Mouse (Mus musculus): ENCODE results near the gene Methig1. TPM values are rescaled to one million over a fixed set of nuclear protein-coding genes. Genes with fewer than 3 reads are reported as not detected.

The Methig1 gene
- polyA plus RNA-seq, 1 experiment = not detected

DNA sequence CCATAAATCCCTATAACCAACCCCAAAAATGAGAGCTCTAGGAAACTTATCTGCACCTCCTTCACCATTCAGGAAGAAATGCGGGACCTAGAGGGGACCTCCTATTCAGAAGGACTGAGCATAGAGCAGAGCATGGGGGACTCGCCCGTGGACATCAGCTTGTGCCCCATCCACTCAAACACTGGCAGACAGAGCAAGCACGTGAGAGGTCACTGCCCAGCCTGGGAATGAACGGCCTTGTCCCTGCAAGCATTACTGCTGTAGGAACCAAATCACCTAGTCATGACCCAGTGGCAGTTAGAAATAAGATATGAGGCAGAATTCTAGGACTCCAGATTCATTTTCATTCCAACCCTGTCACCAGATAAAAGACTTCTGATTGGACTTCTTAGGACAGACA, 58.8 kb downstream of the Methig1 start:
- Histone ChIP-seq H3K36me3 (ENCODE audit: control insufficient read depth, insufficient read depth, low read length) (peaks cover 12% of the 10 kb centered on the region), H3K27ac (ENCODE audit: insufficient read depth, low read length) (no peak overlapping the region)
- 90% methylated on average over 5 of the region's 5 CpGs for WGBS

GRCm38 (mm10) chr15:100413306-100413705, 60.4 kb downstream of the Methig1 start:
- Histone ChIP-seq H3K27ac (ENCODE audit: insufficient read depth, low read length) (no peak overlapping the region), H3K4me3 (ENCODE audit: extremely low read depth, insufficient read depth, insufficient read length) (no peak overlapping the region), H3K4me1 (ENCODE audit: control insufficient read depth, insufficient read depth, insufficient read length) (peaks cover 2% of the 10 kb centered on the region; the same call in 1 of the 2 replicates), H3K27me3 (ENCODE audit: control insufficient read depth, insufficient read depth, low read length) (no peaks in the 10 kb centered on the region), H3K36me3 (ENCODE audit: control insufficient read depth, insufficient read depth, low read length) (peaks cover 8% of the 10 kb centered on the region)
- no peak for DNase-seq (ENCODE audit: low read depth in 1 of 2, low spot score in 2 of 2)
- TF ChIP-seq POLR2A (IDR thresholded peaks at IDR 0.05; ENCODE audit: low read depth, low read length) = no peak
- no peak for TF ChIP-seq CTCF (IDR thresholded peaks at IDR 0.05; ENCODE audit: extremely low read depth, insufficient read depth, insufficient read length, insufficient replicate concordance)
- WGBS = 57% methylated on average over 4 of the region's 5 CpGs

More for the DNA sequence above, 58.8 kb downstream of the Methig1 start:
- Histone ChIP-seq H3K4me3 (ENCODE audit: extremely low read depth, insufficient read depth, insufficient read length) (no peak overlapping the region), H3K27me3 (ENCODE audit: control insufficient read depth, insufficient read depth, low read length) (no peaks in the 10 kb centered on the region), H3K4me1 (ENCODE audit: control insufficient read depth, insufficient read depth, insufficient read length) (no peaks in the 10 kb centered on the region; the same call in 1 of the 2 replicates)
- no peak for TF ChIP-seq CTCF (IDR thresholded peaks at IDR 0.05; ENCODE audit: extremely low read depth, insufficient read depth, insufficient read length, insufficient replicate concordance)
- DNase-seq (ENCODE audit: low read depth in 1 of 2, low spot score in 2 of 2) = no peak

- H3K27ac ChIP-seq (ENCODE audit: insufficient read depth, low read length) = no peak overlapping the region
- H3K4me1 ChIP-seq (ENCODE audit: control insufficient read depth, insufficient read depth, insufficient read length) = peaks cover 2% of the 10 kb centered on the region; the same call in 1 of the 2 replicates
- H3K27me3 ChIP-seq (ENCODE audit: control insufficient read depth, insufficient read depth, low read length) = no peaks in the 10 kb centered on the region
- TF ChIP-seq CTCF (IDR thresholded peaks at IDR 0.05; ENCODE audit: extremely low read depth, insufficient read depth, insufficient read length, insufficient replicate concordance) = no peak
- TF ChIP-seq POLR2A (IDR thresholded peaks at IDR 0.05; ENCODE audit: low read depth, low read length) = no peak
- no peak for DNase-seq (ENCODE audit: low read depth in 1 of 2, low spot score in 2 of 2)
- 52% methylated on average over 4 of the region's 4 CpGs for WGBS
- peaks cover 5% of the 10 kb centered on the region; the same call in 1 of the 2 replicates for H3K36me3 ChIP-seq (ENCODE audit: control insufficient read depth, insufficient read depth, low read length)
- no peak overlapping the region for H3K4me3 ChIP-seq (ENCODE audit: extremely low read depth, insufficient read depth, insufficient read length)
Measured at GRCm38 (mm10) chr15:100414011-100414410, 61.1 kb downstream of the Methig1 start.

GRCm38 (mm10) chr15:100414942-100415341, 62.0 kb downstream of the Methig1 start:
- Histone ChIP-seq H3K36me3 (ENCODE audit: control insufficient read depth, insufficient read depth, low read length) (peaks cover 1% of the 10 kb centered on the region; the same call in 1 of the 2 replicates), H3K27me3 (ENCODE audit: control insufficient read depth, insufficient read depth, low read length) (no peaks in the 10 kb centered on the region), H3K27ac (ENCODE audit: insufficient read depth, low read length) (no peak overlapping the region), H3K4me3 (ENCODE audit: extremely low read depth, insufficient read depth, insufficient read length) (no peak overlapping the region), H3K4me1 (ENCODE audit: control insufficient read depth, insufficient read depth, insufficient read length) (peaks cover 7% of the 10 kb centered on the region; the same call in 1 of the 2 replicates)
- no peak for DNase-seq (ENCODE audit: low read depth in 1 of 2, low spot score in 2 of 2)
- TF ChIP-seq POLR2A (IDR thresholded peaks at IDR 0.05; ENCODE audit: low read depth, low read length) (no peak), CTCF (IDR thresholded peaks at IDR 0.05; ENCODE audit: extremely low read depth, insufficient read depth, insufficient read length, insufficient replicate concordance) (no peak)
- WGBS = 96% methylated on average over 13 of the region's 13 CpGs

DNA sequence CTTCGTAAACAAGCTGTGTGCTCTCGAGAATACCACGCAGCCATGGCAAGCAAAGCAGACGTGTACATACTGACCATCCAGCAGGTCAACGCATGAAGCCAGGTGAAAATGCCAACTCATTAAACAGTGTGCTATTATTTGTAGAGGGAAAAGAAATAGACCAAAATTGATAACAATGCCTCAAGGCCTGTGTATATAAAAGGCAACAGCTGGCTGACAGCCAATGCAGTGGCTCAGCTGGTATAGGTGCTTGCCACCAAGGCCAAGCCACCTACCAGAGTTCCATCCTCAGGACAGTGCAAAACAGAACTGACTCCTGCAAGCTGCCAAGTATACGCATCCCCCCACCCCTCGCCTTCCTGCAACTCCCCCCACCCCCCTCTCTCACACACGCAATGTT, 62.7 kb downstream of the Methig1 start:
- no peaks in the 10 kb centered on the region; the same call in 1 of the 2 replicates for H3K36me3 ChIP-seq (ENCODE audit: control insufficient read depth, insufficient read depth, low read length)
- H3K4me3 ChIP-seq (ENCODE audit: extremely low read depth, insufficient read depth, insufficient read length) = no peak overlapping the region
- H3K27ac ChIP-seq (ENCODE audit: insufficient read depth, low read length) = no peak overlapping the region
- TF ChIP-seq CTCF (IDR thresholded peaks at IDR 0.05; ENCODE audit: extremely low read depth, insufficient read depth, insufficient read length, insufficient replicate concordance) (no peak), POLR2A (IDR thresholded peaks at IDR 0.05; ENCODE audit: low read depth, low read length) (no peak)
- no peak for DNase-seq (ENCODE audit: low read depth in 1 of 2, low spot score in 2 of 2)
- peaks cover 7% of the 10 kb centered on the region; the same call in 1 of the 2 replicates for H3K4me1 ChIP-seq (ENCODE audit: control insufficient read depth, insufficient read depth, insufficient read length)
- 88% methylated on average over 8 of the region's 8 CpGs for WGBS
- no peaks in the 10 kb centered on the region for H3K27me3 ChIP-seq (ENCODE audit: control insufficient read depth, insufficient read depth, low read length)

- TF ChIP-seq POLR2A (IDR thresholded peaks at IDR 0.05; ENCODE audit: low read depth, low read length) (no peak), CTCF (IDR thresholded peaks at IDR 0.05; ENCODE audit: extremely low read depth, insufficient read depth, insufficient read length, insufficient replicate concordance) (no peak)
- Histone ChIP-seq H3K36me3 (ENCODE audit: control insufficient read depth, insufficient read depth, low read length) (no peaks in the 10 kb centered on the region), H3K4me3 (ENCODE audit: extremely low read depth, insufficient read depth, insufficient read length) (no peak overlapping the region), H3K27ac (ENCODE audit: insufficient read depth, low read length) (no peak overlapping the region), H3K27me3 (ENCODE audit: control insufficient read depth, insufficient read depth, low read length) (no peaks in the 10 kb centered on the region), H3K4me1 (ENCODE audit: control insufficient read depth, insufficient read depth, insufficient read length) (peaks cover 13% of the 10 kb centered on the region; the same call in 1 of the 2 replicates)
- no peak for DNase-seq (ENCODE audit: low read depth in 1 of 2, low spot score in 2 of 2)
- WGBS = 51% methylated on average over 9 of the region's 9 CpGs
Measured at GRCm38 (mm10) chr15:100417854-100418450, 65.0 kb downstream of the Methig1 start.

GRCm38 (mm10) chr15:100419311-100419710, 66.4 kb downstream of the Methig1 start:
- WGBS = 56% methylated on average over 8 of the region's 8 CpGs
- no peaks in the 10 kb centered on the region for H3K36me3 ChIP-seq (ENCODE audit: control insufficient read depth, insufficient read depth, low read length)
- H3K27ac ChIP-seq (ENCODE audit: insufficient read depth, low read length) = peak overlapping the region; percentile 60
- TF ChIP-seq CTCF (IDR thresholded peaks at IDR 0.05; ENCODE audit: extremely low read depth, insufficient read depth, insufficient read length, insufficient replicate concordance) = no peak
- no peak for TF ChIP-seq POLR2A (IDR thresholded peaks at IDR 0.05; ENCODE audit: low read depth, low read length)
- H3K4me3 ChIP-seq (ENCODE audit: extremely low read depth, insufficient read depth, insufficient read length) = no peak overlapping the region
- H3K27me3 ChIP-seq (ENCODE audit: control insufficient read depth, insufficient read depth, low read length) = no peaks in the 10 kb centered on the region
- H3K4me1 ChIP-seq (ENCODE audit: control insufficient read depth, insufficient read depth, insufficient read length) = peaks cover 16% of the 10 kb centered on the region; the same call in 1 of the 2 replicates
- no peak for DNase-seq (ENCODE audit: low read depth in 1 of 2, low spot score in 2 of 2)

All from spleen, adult 2 months (tissue).